ENCODE assay signal across 21 mouse cellular contexts in the genomic region with DNA sequence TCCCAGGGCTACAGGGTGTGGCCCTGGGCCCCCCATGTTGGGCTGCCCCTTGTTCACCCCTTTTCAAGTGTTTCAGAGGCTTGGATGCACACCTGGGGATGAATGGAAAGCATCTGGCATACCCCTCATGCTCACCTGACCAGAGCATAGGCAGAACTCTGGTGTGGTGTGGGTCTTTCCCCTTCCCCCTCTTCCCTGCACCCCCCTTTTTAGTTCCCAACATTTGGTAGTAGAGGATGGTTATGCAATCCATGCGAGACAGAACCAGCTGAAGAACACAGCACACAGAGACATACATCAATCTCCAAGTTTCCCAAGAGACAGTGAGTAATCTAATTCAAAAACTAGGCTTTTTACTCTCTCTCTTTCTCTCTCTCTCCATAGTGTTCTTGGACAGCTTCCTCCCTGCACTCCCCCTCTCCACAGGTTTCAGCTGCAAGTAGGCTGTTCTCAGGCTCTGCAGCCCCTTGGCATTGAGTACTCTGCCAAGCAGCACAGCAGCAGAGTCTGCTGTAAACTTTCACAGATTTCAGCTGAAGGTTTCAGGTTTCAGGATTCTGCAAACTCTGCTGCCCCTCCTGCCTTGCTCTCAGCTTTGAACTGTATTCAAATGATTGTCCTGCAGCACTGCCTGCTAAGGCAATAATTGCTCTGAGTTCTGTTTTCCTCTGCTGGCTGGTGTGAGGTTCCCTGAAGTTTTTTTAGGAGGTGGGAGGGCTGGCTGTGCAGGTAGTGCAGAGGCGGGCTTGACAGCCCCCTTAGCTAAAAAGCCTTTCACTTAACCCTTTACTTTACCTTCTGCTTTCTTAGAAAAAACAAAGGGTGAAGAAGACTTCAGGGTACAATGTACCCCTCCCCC. TPM values are rescaled to one million over a fixed set of nuclear protein-coding genes. Genes with fewer than 3 reads are reported as not detected.
DNase-seq lines count a peak whose midpoint lies in the region; ATAC-seq and TF ChIP-seq lines count a peak whose summit lies in the region.
"Had no signal": no experiment of that assay in that cellular context is flagged by ENCODE, and none has a peak within 500 bp of the region (broad histone marks: within the 10 kb centered on the region; RNA-seq: fewer than 3 reads in every experiment).

No protein-coding gene starts in this region.

- no peak overlapping the region for H3K4me2 ChIP-seq in kidney, embryonic 14.5 days (replicated peaks; ENCODE audit: low read depth, low read length)
- H3K4me2 ChIP-seq in limb, embryonic 12.5 days = peak overlapping the region; percentile 19
- H3K4me2 ChIP-seq in lung, postnatal 0 days (replicated peaks; ENCODE audit: low read depth, low read length) = no peak overlapping the region
- H3K4me2 ChIP-seq: forebrain, embryonic 15.5 days had no signal

- peak; percentile 86 for ATAC-seq in kidney, embryonic 14.5 days (ENCODE audit: low FRiP score, low TSS enrichment)
- ATAC-seq in limb, embryonic 12.5 days (ENCODE audit: insufficient number of reproducible peaks, insufficient read depth, low FRiP score, low TSS enrichment, low read depth) = peak; percentile 95
- no peak for ATAC-seq in lung, postnatal 0 days
- ATAC-seq: forebrain, embryonic 15.5 days had no signal

- no peak overlapping the region for H3K4me3 ChIP-seq in kidney, embryonic 14.5 days (ENCODE audit: low read length)
- H3K4me3 ChIP-seq in embryonic facial prominence, embryonic 10.5 days = no peak overlapping the region
- no peak overlapping the region for H3K4me3 ChIP-seq in limb, embryonic 12.5 days (replicated peaks)
- H3K4me3 ChIP-seq in lung, postnatal 0 days (ENCODE audit: low read depth, low read length) = no peak overlapping the region
- H3K4me3 ChIP-seq: erythroblast, embryonic 14.5 days; forebrain, embryonic 15.5 days; heart, embryonic 10.5 days had no signal

- no peaks in the 10 kb centered on the region for H3K36me3 ChIP-seq in kidney, embryonic 14.5 days (ENCODE audit: control insufficient read depth, insufficient read depth, low read length)
- no peaks in the 10 kb centered on the region for H3K36me3 ChIP-seq in embryonic facial prominence, embryonic 10.5 days (replicated peaks)
- H3K36me3 ChIP-seq in limb, embryonic 12.5 days = no peaks in the 10 kb centered on the region
- no peaks in the 10 kb centered on the region for H3K36me3 ChIP-seq in lung, postnatal 0 days (ENCODE audit: insufficient read depth, low read length)
- H3K36me3 ChIP-seq: forebrain, embryonic 15.5 days; heart, embryonic 10.5 days had no signal

- no peak overlapping the region for H3K9ac ChIP-seq in kidney, embryonic 14.5 days (ENCODE audit: low read depth, low read length)
- H3K9ac ChIP-seq in limb, embryonic 12.5 days (replicated peaks) = no peak overlapping the region
- no peak overlapping the region for H3K9ac ChIP-seq in lung, postnatal 0 days (replicated peaks; ENCODE audit: low read depth)
- H3K9ac ChIP-seq: forebrain, embryonic 15.5 days had no signal

- H3K4me1 ChIP-seq in kidney, embryonic 14.5 days (ENCODE audit: control insufficient read depth, insufficient read depth, low read length) = no peaks in the 10 kb centered on the region
- H3K4me1 ChIP-seq in embryonic facial prominence, embryonic 10.5 days = peaks cover 8% of the 10 kb centered on the region
- H3K4me1 ChIP-seq in limb, embryonic 12.5 days (replicated peaks) = no peaks in the 10 kb centered on the region; the same call in none of the 2 replicates
- no peaks in the 10 kb centered on the region for H3K4me1 ChIP-seq in lung, postnatal 0 days (ENCODE audit: insufficient read depth, low read depth, low read length)
- H3K4me1 ChIP-seq: forebrain, embryonic 15.5 days; heart, embryonic 10.5 days had no signal

- TF ChIP-seq EP300 in lung, postnatal 0 days (IDR thresholded peaks at IDR 0.05) = no peak

- H3K27me3 ChIP-seq in kidney, embryonic 14.5 days (ENCODE audit: control insufficient read depth, insufficient read depth, low read length) = no peaks in the 10 kb centered on the region
- no peaks in the 10 kb centered on the region for H3K27me3 ChIP-seq in embryonic facial prominence, embryonic 10.5 days (replicated peaks; ENCODE audit: low read depth, poor library complexity, severe bottlenecking)
- no peaks in the 10 kb centered on the region for H3K27me3 ChIP-seq in limb, embryonic 12.5 days
- H3K27me3 ChIP-seq in lung, postnatal 0 days (replicated peaks; ENCODE audit: insufficient read depth, low read length) = no peaks in the 10 kb centered on the region
- H3K27me3 ChIP-seq: forebrain, embryonic 15.5 days had no signal

- no peak overlapping the region for H3K27ac ChIP-seq in kidney, embryonic 14.5 days (ENCODE audit: low read depth, low read length)
- 0 out of 2 replicates have a peak overlapping the region, but pooled peaks have one; percentile 30 for H3K27ac ChIP-seq in embryonic facial prominence, embryonic 10.5 days (replicated peaks)
- peak overlapping the region; percentile 68 for H3K27ac ChIP-seq in limb, embryonic 12.5 days
- H3K27ac ChIP-seq in lung, postnatal 0 days (ENCODE audit: low read length) = no peak overlapping the region
- H3K27ac ChIP-seq: forebrain, embryonic 15.5 days; heart, embryonic 10.5 days had no signal

- TF ChIP-seq CTCF in lung, postnatal 0 days (IDR thresholded peaks at IDR 0.05) = no peak

- WGBS in kidney, embryonic 14.5 days = 9% methylated on average over 2 of the region's 2 CpGs
- 20% methylated on average over 2 of the region's 2 CpGs for WGBS in embryonic facial prominence, embryonic 10.5 days
- 2% methylated on average over 2 of the region's 2 CpGs for WGBS in limb, embryonic 12.5 days
- 23% methylated on average over 2 of the region's 2 CpGs for WGBS in lung, postnatal 0 days

- DNase-seq in kidney, postnatal 14 days = no peak
- peak; percentile 12 for DNase-seq in brain, adult 2 months (ENCODE audit: low read depth, low spot score)
- DNase-seq in embryonic facial prominence, embryonic 10.5 days (ENCODE audit: low spot score) = peak; percentile 30
- DNase-seq in MN1 (ENCODE audit: low spot score) = no peak
- DNase-seq in lung, postnatal 0 days (ENCODE audit: low spot score) = no peak
- DNase-seq: B cell, adult 2 months; cerebellum, adult 11-12 months; cerebellum, postnatal 36 days; heart, postnatal 36 days; kidney, postnatal 4 days; lung, adult 2 months; retina, postnatal 1 day had no signal

- H3K9me3 ChIP-seq in kidney, embryonic 14.5 days (ENCODE audit: control insufficient read depth, low read length) = no peaks in the 10 kb centered on the region
- H3K9me3 ChIP-seq in embryonic facial prominence, embryonic 10.5 days = no peaks in the 10 kb centered on the region
- no peaks in the 10 kb centered on the region for H3K9me3 ChIP-seq in limb, embryonic 12.5 days
- no peaks in the 10 kb centered on the region for H3K9me3 ChIP-seq in lung, postnatal 0 days (ENCODE audit: low read length)
- H3K9me3 ChIP-seq: forebrain, embryonic 15.5 days; heart, embryonic 10.5 days had no signal

RNA-seq across cellular contexts. Expression of a gene that starts 35.7 kb away (rescaled TPM):
- not detected in 2 replicates for polyA plus RNA-seq in kidney, embryonic 14.5 days (2014; fragmentation: Nextera tagmentation; extraction: Ambion mirVana)
- not detected in 2 replicates for polyA plus RNA-seq in embryonic facial prominence, embryonic 10.5 days (2016; fragmentation: Nextera tagmentation; extraction: Ambion mirVana)
- polyA plus RNA-seq in limb, embryonic 12.5 days (2016; fragmentation: Nextera tagmentation; extraction: Ambion mirVana) = not detected in 2 replicates
- not detected in 2 replicates for polyA plus RNA-seq in lung, postnatal 0 days (2015; fragmentation: Nextera tagmentation; extraction: Ambion mirVana)
- polyA plus RNA-seq: erythroblast, embryonic 14.5 days; forebrain, embryonic 15.5 days; heart, embryonic 10.5 days; intestine, embryonic 14.5 days; liver, adult 2 months; lung, adult 2 months; neural tube, embryonic 14.5 days; stomach, embryonic 16.5 days had no signal

Comparison
In these comparisons a context has a peak if more than half of its experiments do, and no peak if none do; other contexts are left out.
1. H3K27ac ChIP-seq: peak in embryonic facial prominence, embryonic 10.5 days (single experiment) and limb, embryonic 12.5 days (single experiment); none in kidney, embryonic 14.5 days (single experiment) and lung, postnatal 0 days (single experiment).
2. DNase-seq: peak in brain, adult 2 months (single experiment) and embryonic facial prominence, embryonic 10.5 days (single experiment); none in kidney, postnatal 14 days (single experiment), MN1 (single experiment) and lung, postnatal 0 days (single experiment).